Mouse (Mus musculus) cerebellum, adult 2 months (tissue): ENCODE results near the gene Tbc1d19.

Experiments used
- CTCF ChIP-seq: fragments of 200-500 bp; IDR thresholded peaks from 2 replicates; pipeline ENCODE4 v1.5.1; 2011; ENCODE audit warnings: low read depth, mild to moderate bottlenecking, control low read depth, low read length, moderate library complexity, borderline replicate concordance; ENCODE audit not compliant: insufficient read depth
- POLR2A ChIP-seq: fragments of 200-500 bp; IDR thresholded peaks from 2 replicates; pipeline ENCODE4 v1.6.1; 2011; ENCODE audit warnings: low read length, control low read depth, borderline replicate concordance; ENCODE audit not compliant: insufficient read depth

- TF ChIP-seq POLR2A (no peak), CTCF (no peak)
These were observed 72.1 kb downstream of the Tbc1d19 start for GRCm38 (mm10) chr5:53881381-53881990.
